Mouse (Mus musculus): ENCODE data around the gene Taok3. TPM values are rescaled to one million over a fixed set of nuclear protein-coding genes. Genes with fewer than 3 reads are reported as not detected.

The Taok3 gene
- polyA plus RNA-seq, 1 experiment from 2014 or later = 8.0 TPM

DNA sequence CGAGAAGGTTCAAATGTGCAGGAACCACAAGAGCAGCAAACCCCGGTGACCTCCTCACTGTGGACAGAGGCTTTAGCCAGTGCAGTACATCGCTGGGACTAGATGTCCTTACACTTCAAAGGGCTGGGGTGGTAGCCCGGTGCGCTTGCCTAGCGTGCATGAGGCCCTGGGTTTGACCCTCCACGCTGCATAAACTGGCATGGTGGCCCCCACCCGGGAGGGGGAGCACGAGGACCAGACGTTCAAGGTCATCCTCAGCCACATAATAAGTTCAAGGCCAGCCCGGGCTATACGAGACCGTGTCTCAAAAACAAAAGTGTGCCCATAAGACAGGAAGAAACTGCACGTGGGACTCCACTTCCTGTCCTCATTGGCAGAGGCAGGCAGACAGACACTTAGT, 148.0 kb downstream of the Taok3 start:
- Histone ChIP-seq H3K9ac (replicated peaks) (no peak overlapping the region), H3K9me3 (peaks cover 4% of the 10 kb centered on the region; the same call in 1 of the 2 replicates), H3K27me3 (no peaks in the 10 kb centered on the region), H3K27ac (no peak overlapping the region), H3K36me3 (peaks cover 7% of the 10 kb centered on the region), H3K4me2 (no peak overlapping the region), H3K4me3 (replicated peaks) (no peak overlapping the region), H3K4me1 (replicated peaks) (no peaks in the 10 kb centered on the region)
- WGBS = 74% methylated on average over 14 of the region's 14 CpGs
- no peak for ATAC-seq (ENCODE audit: insufficient number of reproducible peaks, insufficient read depth, low FRiP score, low TSS enrichment, low read depth)

DNA sequence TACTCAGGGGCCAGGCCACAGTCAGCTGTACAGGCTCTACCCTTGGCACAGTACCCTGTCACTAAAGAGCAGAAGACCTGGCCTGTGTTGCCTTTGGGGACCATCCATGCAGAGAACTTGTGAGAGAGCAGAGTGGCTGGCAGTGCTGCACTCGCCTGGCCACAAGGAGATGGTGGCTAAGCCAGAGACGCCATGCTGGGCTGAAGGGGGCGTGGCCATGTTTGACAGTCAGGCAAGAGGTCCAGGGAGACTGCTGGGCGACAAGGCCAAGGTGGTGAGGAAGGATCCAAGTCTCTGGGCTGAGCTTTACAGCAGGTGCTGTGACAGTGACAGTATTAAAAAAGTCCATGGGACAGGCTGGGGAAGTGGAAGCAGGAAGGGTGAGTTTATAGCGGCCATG, 148.8 kb downstream of the Taok3 start:
- Histone ChIP-seq H3K4me3 (replicated peaks) (no peak overlapping the region), H3K36me3 (peaks cover 3% of the 10 kb centered on the region), H3K27ac (no peak overlapping the region), H3K4me1 (replicated peaks) (no peaks in the 10 kb centered on the region), H3K27me3 (no peaks in the 10 kb centered on the region), H3K4me2 (no peak overlapping the region), H3K9me3 (peaks cover 2% of the 10 kb centered on the region; the same call in 1 of the 2 replicates), H3K9ac (replicated peaks) (no peak overlapping the region)
- ATAC-seq (ENCODE audit: insufficient number of reproducible peaks, insufficient read depth, low FRiP score, low TSS enrichment, low read depth) = no peak
- WGBS = 42% methylated on average over 5 of the region's 5 CpGs

DNA sequence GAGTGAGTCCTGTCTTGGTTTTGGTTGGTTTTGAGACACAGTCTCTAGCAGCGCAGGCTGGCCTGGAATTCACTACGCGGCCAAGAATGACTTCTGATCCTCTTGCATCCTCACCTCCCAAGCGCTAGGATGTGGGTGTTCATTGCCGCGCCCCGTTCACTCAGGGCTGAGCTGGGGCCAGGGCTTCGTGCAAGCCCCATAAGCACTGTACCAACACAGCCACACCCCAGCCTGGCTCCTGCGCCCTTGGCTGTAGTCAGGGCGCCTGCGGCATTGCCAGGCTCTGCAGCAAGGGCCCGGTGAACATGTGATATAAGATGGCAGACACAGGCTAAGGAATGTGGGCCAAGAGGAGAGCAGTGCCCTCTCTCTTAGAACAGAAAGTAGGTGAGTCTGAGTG, 149.5 kb downstream of the Taok3 start:
- 94% methylated on average over 12 of the region's 12 CpGs for WGBS
- no peak for ATAC-seq (ENCODE audit: insufficient number of reproducible peaks, insufficient read depth, low FRiP score, low TSS enrichment, low read depth)
- H3K4me2 ChIP-seq = no peak overlapping the region
- H3K4me3 ChIP-seq (replicated peaks) = no peak overlapping the region
- H3K36me3 ChIP-seq = no peaks in the 10 kb centered on the region
- H3K9me3 ChIP-seq = no peaks in the 10 kb centered on the region
- no peak overlapping the region for H3K9ac ChIP-seq (replicated peaks)
- no peak overlapping the region for H3K27ac ChIP-seq
- no peaks in the 10 kb centered on the region for H3K27me3 ChIP-seq
- no peaks in the 10 kb centered on the region for H3K4me1 ChIP-seq (replicated peaks)

DNA sequence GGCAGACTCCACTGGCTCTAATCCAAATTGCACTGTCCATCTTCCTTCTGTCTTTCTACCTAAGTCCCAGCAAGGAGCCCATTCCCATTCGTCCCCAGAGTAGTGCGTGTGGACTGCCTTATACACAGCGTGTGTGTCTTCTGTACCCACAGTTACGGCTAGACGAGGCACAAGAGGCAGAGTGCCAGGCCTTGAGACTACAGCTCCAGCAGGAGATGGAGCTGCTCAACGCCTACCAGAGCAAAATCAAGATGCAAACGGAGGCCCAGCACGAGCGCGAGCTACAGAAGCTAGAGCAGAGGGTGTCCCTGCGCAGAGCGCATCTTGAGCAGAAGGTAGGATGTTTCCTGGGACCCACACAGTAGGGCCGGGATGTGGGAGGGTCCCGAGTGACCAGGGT, 152.0 kb downstream of the Taok3 start:
- H3K9me3 ChIP-seq = no peaks in the 10 kb centered on the region
- no peak overlapping the region for H3K27ac ChIP-seq
- no peak overlapping the region for H3K4me3 ChIP-seq (replicated peaks)
- H3K4me2 ChIP-seq = no peak overlapping the region
- H3K9ac ChIP-seq (replicated peaks) = no peak overlapping the region
- H3K4me1 ChIP-seq (replicated peaks) = no peaks in the 10 kb centered on the region
- 92% methylated on average over 14 of the region's 14 CpGs for WGBS
- H3K36me3 ChIP-seq = no peaks in the 10 kb centered on the region
- no peak for ATAC-seq (ENCODE audit: insufficient number of reproducible peaks, insufficient read depth, low FRiP score, low TSS enrichment, low read depth)
- no peaks in the 10 kb centered on the region for H3K27me3 ChIP-seq

DNA sequence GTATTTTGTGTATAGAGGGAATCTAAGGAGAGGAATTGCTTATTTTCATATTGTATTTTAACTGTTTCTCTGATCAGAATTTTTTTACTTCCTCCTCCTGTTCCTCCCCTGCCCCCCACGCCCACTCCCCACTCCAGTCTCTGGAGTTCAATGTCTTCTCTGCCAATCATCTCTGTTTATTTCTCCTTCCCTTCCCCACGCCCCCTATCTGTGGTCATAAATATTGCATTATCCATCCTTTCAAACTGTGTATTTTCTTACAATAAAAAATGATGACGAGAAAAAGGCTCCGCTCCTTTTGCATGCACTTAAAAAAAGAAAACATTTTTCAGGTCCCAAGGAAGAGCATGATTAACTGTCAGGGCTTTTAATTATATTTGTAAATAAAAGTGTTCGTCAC, 154.9 kb downstream of the Taok3 start:
- no peak overlapping the region for H3K27ac ChIP-seq
- H3K36me3 ChIP-seq = 0 out of 2 replicates have a peak, but pooled peaks cover 7% of the 10 kb centered on the region
- no peaks in the 10 kb centered on the region for H3K27me3 ChIP-seq
- WGBS = 75% methylated on average over 5 of the region's 5 CpGs
- no peak overlapping the region for H3K4me3 ChIP-seq (replicated peaks)
- no peak for ATAC-seq (ENCODE audit: insufficient number of reproducible peaks, insufficient read depth, low FRiP score, low TSS enrichment, low read depth)
- no peaks in the 10 kb centered on the region for H3K4me1 ChIP-seq (replicated peaks)
- H3K9me3 ChIP-seq = no peaks in the 10 kb centered on the region
- no peak overlapping the region for H3K4me2 ChIP-seq
- H3K9ac ChIP-seq (replicated peaks) = no peak overlapping the region

DNA sequence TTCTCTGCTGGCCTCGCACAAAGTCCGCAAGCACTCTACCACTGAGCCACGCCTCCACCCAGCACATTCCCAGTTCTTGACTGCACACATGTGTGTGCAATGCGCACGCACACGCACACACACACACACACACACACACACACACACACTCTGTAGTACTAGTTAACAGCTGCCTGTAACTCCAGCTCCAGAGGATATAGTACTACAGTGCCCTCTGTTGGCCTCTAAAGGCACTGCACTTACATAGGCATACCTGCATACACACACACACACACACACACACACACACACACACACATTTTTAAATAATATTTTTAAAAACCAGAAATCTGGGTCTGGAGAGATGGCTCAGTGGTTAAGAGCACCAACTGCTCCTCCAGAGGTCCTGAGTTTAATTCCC, 157.9 kb downstream of the Taok3 start:
- H3K9ac ChIP-seq (replicated peaks) = no peak overlapping the region
- no peaks in the 10 kb centered on the region for H3K27me3 ChIP-seq
- ATAC-seq (ENCODE audit: insufficient number of reproducible peaks, insufficient read depth, low FRiP score, low TSS enrichment, low read depth) = no peak
- no peaks in the 10 kb centered on the region for H3K9me3 ChIP-seq
- H3K36me3 ChIP-seq = peaks cover 30% of the 10 kb centered on the region
- H3K4me3 ChIP-seq (replicated peaks) = no peak overlapping the region
- WGBS = 97% methylated on average over 6 of the region's 6 CpGs
- H3K4me2 ChIP-seq = no peak overlapping the region
- H3K27ac ChIP-seq = no peak overlapping the region
- no peaks in the 10 kb centered on the region for H3K4me1 ChIP-seq (replicated peaks)

DNA sequence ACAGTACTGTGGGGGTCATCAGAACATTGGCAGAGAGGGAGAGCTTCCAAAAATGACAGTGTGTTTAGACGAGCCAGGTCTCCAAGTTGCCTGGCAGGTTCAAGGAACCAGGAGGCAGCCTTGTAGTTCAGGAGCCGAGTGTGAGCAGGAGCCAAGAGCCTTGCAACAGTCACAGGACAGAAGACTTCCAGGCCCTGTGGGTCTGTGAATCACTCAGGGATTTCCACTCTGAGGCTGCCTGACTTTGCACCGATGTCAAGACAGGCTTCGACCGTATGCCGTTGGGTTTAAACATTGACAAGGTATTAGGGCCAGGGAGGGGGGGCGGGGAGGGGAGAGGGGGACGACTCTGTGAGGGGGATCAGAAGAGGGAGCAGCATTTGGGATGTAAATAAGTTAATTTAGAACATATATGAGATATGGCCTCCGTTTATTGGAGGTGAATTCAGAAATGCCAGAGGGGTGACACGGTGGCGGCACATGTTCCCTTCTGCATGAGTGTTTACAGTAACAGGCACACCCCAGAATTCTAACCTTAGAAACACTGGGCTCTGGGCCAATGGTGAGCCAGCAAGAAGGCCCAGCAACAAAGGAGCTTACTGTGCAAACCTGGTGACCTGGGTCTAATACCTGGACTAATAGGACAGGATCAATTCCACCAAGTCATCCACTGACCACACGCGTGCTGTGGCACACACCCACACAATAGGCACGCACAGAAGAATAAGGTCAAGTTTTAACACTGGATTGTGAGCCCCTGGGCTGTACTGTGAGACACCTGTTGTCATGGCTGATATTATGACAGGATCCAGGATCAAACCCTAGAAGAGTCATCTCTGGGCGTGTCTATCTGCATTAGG, 159.1 kb downstream of the Taok3 start:
- Histone ChIP-seq H3K4me1 (replicated peaks) (no peaks in the 10 kb centered on the region), H3K27ac (no peak overlapping the region), H3K27me3 (no peaks in the 10 kb centered on the region), H3K9ac (replicated peaks) (no peak overlapping the region), H3K4me3 (replicated peaks) (no peak overlapping the region), H3K36me3 (peaks cover 40% of the 10 kb centered on the region), H3K4me2 (no peak overlapping the region), H3K9me3 (no peaks in the 10 kb centered on the region)
- 87% methylated on average over 15 of the region's 15 CpGs for WGBS
- no peak for ATAC-seq (ENCODE audit: insufficient number of reproducible peaks, insufficient read depth, low FRiP score, low TSS enrichment, low read depth)

DNA sequence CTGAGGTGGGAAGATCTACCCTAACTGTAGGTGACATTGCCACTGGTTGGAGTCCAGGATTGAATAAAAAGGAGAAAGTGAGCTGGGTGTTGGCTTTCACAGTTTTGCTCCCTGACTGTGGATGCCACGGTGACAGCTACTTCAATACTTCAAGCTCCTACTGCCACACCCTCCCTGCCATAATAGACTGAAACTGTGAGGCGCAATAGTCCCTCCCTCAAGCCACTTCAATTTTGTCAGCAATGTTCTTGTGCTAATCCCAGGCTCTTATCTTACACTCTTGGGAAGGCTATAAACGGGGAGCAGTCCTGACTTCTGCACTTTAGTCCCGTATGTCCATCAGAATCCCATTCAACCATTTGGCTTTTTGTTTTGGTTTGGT, 159.7 kb downstream of the Taok3 start:
- no peak overlapping the region for H3K9ac ChIP-seq (replicated peaks)
- H3K4me1 ChIP-seq (replicated peaks) = peaks cover 5% of the 10 kb centered on the region
- H3K27ac ChIP-seq = no peak overlapping the region
- H3K4me3 ChIP-seq (replicated peaks) = no peak overlapping the region
- H3K36me3 ChIP-seq = peaks cover 47% of the 10 kb centered on the region
- WGBS = 82% methylated on average over 4 of the region's 4 CpGs
- ATAC-seq (ENCODE audit: insufficient number of reproducible peaks, insufficient read depth, low FRiP score, low TSS enrichment, low read depth) = no peak
- H3K4me2 ChIP-seq = no peak overlapping the region
- no peaks in the 10 kb centered on the region for H3K27me3 ChIP-seq
- H3K9me3 ChIP-seq = no peaks in the 10 kb centered on the region

DNA sequence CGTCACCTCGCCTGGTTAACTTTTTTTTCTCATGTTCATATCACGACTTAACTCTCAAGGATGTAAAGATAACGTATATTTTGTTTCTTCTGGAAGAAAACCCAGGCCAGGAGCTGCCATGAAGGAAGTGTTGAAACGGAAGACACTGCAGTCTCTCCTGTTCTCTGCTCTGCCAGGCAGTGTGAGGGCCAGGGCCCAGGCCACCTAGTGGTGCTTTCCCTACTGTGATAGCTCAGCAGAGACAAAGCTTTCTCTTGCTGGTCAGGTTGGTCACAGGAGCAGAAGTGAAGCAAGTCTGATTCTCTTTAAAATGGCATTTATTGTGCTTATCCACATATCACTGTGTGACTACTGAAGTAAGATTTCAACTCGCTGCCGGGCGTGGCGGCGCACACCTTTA, 161.6 kb downstream of the Taok3 start:
- peaks cover 60% of the 10 kb centered on the region for H3K36me3 ChIP-seq
- 93% methylated on average over 10 of the region's 10 CpGs for WGBS

DNA sequence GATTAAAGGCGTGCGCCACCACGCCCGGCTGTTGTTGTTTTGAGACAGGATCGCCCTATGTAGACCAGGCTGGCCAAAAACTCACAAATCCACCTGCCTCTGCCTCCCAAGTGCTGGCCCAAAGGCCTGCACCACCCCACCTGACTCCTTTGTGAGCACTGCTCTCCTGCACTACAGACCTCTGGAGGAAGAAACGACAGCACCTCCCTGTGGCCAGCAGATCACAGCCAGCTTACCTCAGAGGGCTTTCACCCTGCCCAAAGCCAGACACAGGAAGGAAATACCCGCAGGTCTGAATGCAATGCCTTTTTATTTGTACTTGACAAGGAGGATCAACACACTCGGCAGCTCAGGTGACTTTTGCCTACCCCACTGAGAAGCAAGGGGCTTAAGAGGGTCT, 162.4 kb downstream of the Taok3 start:
- Histone ChIP-seq H3K9ac (replicated peaks) (no peak overlapping the region), H3K27me3 (no peaks in the 10 kb centered on the region), H3K4me2 (no peak overlapping the region), H3K27ac (no peak overlapping the region), H3K36me3 (peaks cover 60% of the 10 kb centered on the region), H3K9me3 (no peaks in the 10 kb centered on the region), H3K4me3 (replicated peaks) (no peak overlapping the region), H3K4me1 (replicated peaks) (peaks cover 25% of the 10 kb centered on the region)
- 92% methylated on average over 8 of the region's 8 CpGs for WGBS
- ATAC-seq (ENCODE audit: insufficient number of reproducible peaks, insufficient read depth, low FRiP score, low TSS enrichment, low read depth) = no peak

More for the DNA sequence above, 161.6 kb downstream of the Taok3 start:
- no peak overlapping the region for H3K9ac ChIP-seq (replicated peaks)
- H3K4me1 ChIP-seq (replicated peaks) = peaks cover 24% of the 10 kb centered on the region
- H3K4me2 ChIP-seq = no peak overlapping the region
- no peaks in the 10 kb centered on the region for H3K27me3 ChIP-seq
- ATAC-seq (ENCODE audit: insufficient number of reproducible peaks, insufficient read depth, low FRiP score, low TSS enrichment, low read depth) = no peak
- H3K4me3 ChIP-seq (replicated peaks) = no peak overlapping the region
- no peaks in the 10 kb centered on the region for H3K9me3 ChIP-seq
- H3K27ac ChIP-seq = no peak overlapping the region

DNA sequence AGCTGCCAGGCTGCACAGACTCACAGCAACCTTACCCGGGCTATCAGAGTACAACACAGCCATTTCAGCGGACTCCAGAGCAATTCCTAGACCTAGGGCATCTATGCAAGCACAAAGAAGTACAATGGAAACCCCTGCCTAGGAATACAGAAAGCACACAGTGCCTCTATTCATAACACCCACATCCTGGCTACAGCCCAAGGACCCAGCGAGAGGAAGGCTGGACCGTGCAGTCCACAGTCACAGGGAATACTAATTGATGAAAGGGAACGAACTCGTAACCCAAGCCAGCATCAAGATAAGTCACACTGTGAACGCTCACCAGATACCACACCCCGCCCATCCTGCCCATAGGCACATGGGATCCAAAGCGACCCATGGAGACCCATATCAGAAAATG, 164.1 kb downstream of the Taok3 start:
- Histone ChIP-seq H3K9me3 (no peaks in the 10 kb centered on the region), H3K9ac (replicated peaks) (no peak overlapping the region), H3K27ac (no peak overlapping the region), H3K4me3 (replicated peaks) (no peak overlapping the region), H3K36me3 (peaks cover 53% of the 10 kb centered on the region), H3K4me1 (replicated peaks) (peaks cover 33% of the 10 kb centered on the region), H3K4me2 (no peak overlapping the region), H3K27me3 (no peaks in the 10 kb centered on the region)
- ATAC-seq (ENCODE audit: insufficient number of reproducible peaks, insufficient read depth, low FRiP score, low TSS enrichment, low read depth) = no peak
- 90% methylated on average over 9 of the region's 9 CpGs for WGBS

DNA sequence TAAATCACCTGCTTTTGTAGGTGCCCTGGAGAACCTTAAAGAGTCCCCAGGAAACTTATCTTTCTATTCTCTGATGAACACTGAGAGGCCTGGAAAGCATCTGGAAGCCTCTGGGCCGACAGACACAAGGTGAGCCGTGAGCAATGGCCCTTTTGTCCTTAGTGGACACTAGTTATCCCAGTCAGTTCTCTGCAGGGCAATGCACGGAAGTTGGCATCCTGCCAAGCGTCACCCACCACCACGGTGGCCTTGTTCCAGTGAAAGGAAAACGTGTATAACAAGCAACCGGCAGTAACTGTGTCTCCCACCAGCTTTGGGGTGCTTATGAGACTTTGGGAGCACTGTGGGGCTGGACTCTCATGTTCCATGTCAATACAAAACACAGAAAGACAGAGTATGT, 164.8 kb downstream of the Taok3 start:
- peaks cover 53% of the 10 kb centered on the region for H3K36me3 ChIP-seq
- 86% methylated on average over 7 of the region's 7 CpGs for WGBS

More for the DNA sequence above, 164.8 kb downstream of the Taok3 start:
- Histone ChIP-seq H3K9ac (replicated peaks) (no peak overlapping the region), H3K27me3 (no peaks in the 10 kb centered on the region), H3K27ac (no peak overlapping the region), H3K4me1 (replicated peaks) (peaks cover 33% of the 10 kb centered on the region), H3K4me2 (no peak overlapping the region), H3K4me3 (replicated peaks) (no peak overlapping the region), H3K9me3 (no peaks in the 10 kb centered on the region)
- ATAC-seq (ENCODE audit: insufficient number of reproducible peaks, insufficient read depth, low FRiP score, low TSS enrichment, low read depth) = no peak
